Mouse (Mus musculus) kidney, postnatal 0 days (tissue): ENCODE measurements at regions not wholly inside any gene's neighbourhood (a gene's known extent, or its start where the extent isn't known, plus 50 kb on each side); places are given as distances from the start of the nearest gene placed in this dataset.

Experiments
- ATAC-seq: fragments of 200-750 bp; cut with Nextera tagmentation; replicated peaks from 2 replicates; pipeline ENCODE4 v1.8.0; 2017; ENCODE audit warnings: low read depth, moderate number of reproducible peaks, moderate TSS enrichment, moderate library complexity; ENCODE audit not compliant: low FRiP score
- DNase-seq: peaks from one replicate; pipeline ENCODE4 v3.0.0-alpha.2; 2016; ENCODE audit warnings: low spot score
- H3K27ac ChIP-seq: fragments of 300-500 bp; sonication (generic); 2 replicates; pipeline ENCODE4 v1.5.1; 2014; ENCODE audit warnings: mild to moderate bottlenecking
- H3K27me3 ChIP-seq: fragments of 300-500 bp; sonication (generic); 2 replicates; pipeline ENCODE4 v1.6.1; 2014; ENCODE audit warnings: low read length, mixed read lengths; ENCODE audit not compliant: insufficient read depth
- H3K36me3 ChIP-seq: fragments of 300-500 bp; sonication (generic); 2 replicates; pipeline ENCODE4 v1.6.1; 2014; ENCODE audit warnings: low read length, mixed read lengths; ENCODE audit not compliant: insufficient read depth
- H3K4me1 ChIP-seq: fragments of 300-500 bp; sonication (generic); replicated peaks from 2 replicates; pipeline ENCODE4 v1.6.1; 2014; ENCODE audit warnings: antibody characterized with exemption, low read length, mixed read lengths; ENCODE audit not compliant: insufficient read depth
- H3K4me2 ChIP-seq: fragments of 300-500 bp; sonication (generic); 2 replicates; pipeline ENCODE4 v1.6.1; 2014; ENCODE audit warnings: mild to moderate bottlenecking, low read length, moderate library complexity, mixed read lengths
- H3K4me3 ChIP-seq: fragments of 300-500 bp; sonication (generic); replicated peaks from 2 replicates; pipeline ENCODE4 v1.5.1; 2014; ENCODE audit warnings: low read depth, low read length
- H3K9ac ChIP-seq: fragments of 300-500 bp; sonication (generic); 2 replicates; pipeline ENCODE4 v1.6.1; 2014; ENCODE audit warnings: low read depth, low read length
- H3K9me3 ChIP-seq: fragments of 300-500 bp; sonication (generic); replicated peaks from 2 replicates; pipeline ENCODE4 v1.6.1; 2016; ENCODE audit warnings: low read length, inconsistent platforms, mixed read lengths
- CTCF ChIP-seq: IDR thresholded peaks from 2 replicates; pipeline ENCODE4 v1.5.1; 2016; ENCODE audit warnings: antibody characterized with exemption, low read depth, mild to moderate bottlenecking, moderate library complexity
- WGBS: fragments of 180-500 bp; shearing (Covaris S2); extraction: QIAGEN DNeasy Blood & Tissue Kit; methylation state at CpG from one replicate; pipeline ENCODE4 v1.1.7; 2014; 5-methylcytosine and 5-hydroxymethylcytosine counted together

- 0 out of 2 replicates have a peak overlapping the region, but pooled peaks have one; percentile 31 for H3K9ac ChIP-seq
These were observed 78.5 kb upstream of the Med14 start for GRCm38 (mm10) chrX:12840160-12841020.

GRCm38 (mm10) chrX:12839406-12840159 is 77.7 kb upstream of the Med14 start:
- H3K36me3 ChIP-seq: no peaks in the 10 kb centered on the region
- H3K4me1 ChIP-seq: no peaks in the 10 kb centered on the region
- peak; percentile 87 for ATAC-seq
- no peak overlapping the region for H3K9ac ChIP-seq
- no peaks in the 10 kb centered on the region for H3K27me3 ChIP-seq
- peak overlapping the region; percentile 51 for H3K4me2 ChIP-seq
- no peaks in the 10 kb centered on the region for H3K9me3 ChIP-seq
- peak; percentile 78 for TF ChIP-seq CTCF
- 23% methylated on average over 10 of the region's 11 CpGs for WGBS
- peak; percentile 90 for DNase-seq
- H3K4me3 ChIP-seq: peak overlapping the region; percentile 26
- peak overlapping the region; percentile 75 for H3K27ac ChIP-seq

More at GRCm38 (mm10) chrX:12840160-12841020, 78.5 kb upstream of the Med14 start:
- Histone ChIP-seq H3K9me3 (no peaks in the 10 kb centered on the region), H3K4me1 (no peaks in the 10 kb centered on the region), H3K4me3 (peak overlapping the region; percentile 26), H3K4me2 (peak overlapping the region; percentile 51), H3K36me3 (no peaks in the 10 kb centered on the region), H3K27ac (peak overlapping the region; percentile 75), H3K27me3 (no peaks in the 10 kb centered on the region)
- 24% methylated on average over 25 of the region's 25 CpGs for WGBS
- DNase-seq: peak; percentile 83
- no peak for TF ChIP-seq CTCF
- ATAC-seq: peak; percentile 79

- no peaks in the 10 kb centered on the region for H3K4me1 ChIP-seq
- no peaks in the 10 kb centered on the region for H3K9me3 ChIP-seq
- no peak overlapping the region for H3K4me3 ChIP-seq
- DNase-seq (peak; percentile 18), ATAC-seq (no peak)
- no peak for TF ChIP-seq CTCF
- no peak overlapping the region for H3K4me2 ChIP-seq
- H3K27ac ChIP-seq: 0 out of 2 replicates have a peak overlapping the region, but pooled peaks have one; percentile 10
- no peaks in the 10 kb centered on the region for H3K27me3 ChIP-seq
- no peaks in the 10 kb centered on the region for H3K36me3 ChIP-seq
- no peak overlapping the region for H3K9ac ChIP-seq
- 0% methylated on average over 1 of the region's 1 CpGs for WGBS
These were observed 75.9 kb upstream of the Med14 start for GRCm38 (mm10) chrX:12837821-12838220.

GRCm38 (mm10) chrX:12834681-12835080 is 72.8 kb upstream of the Med14 start:
- WGBS: 66% methylated on average over 4 of the region's 4 CpGs
- H3K4me2 ChIP-seq: no peak overlapping the region
- H3K27ac ChIP-seq: no peak overlapping the region
- no peaks in the 10 kb centered on the region for H3K9me3 ChIP-seq
- H3K4me1 ChIP-seq: no peaks in the 10 kb centered on the region
- TF ChIP-seq CTCF: no peak
- DNase-seq (no peak), ATAC-seq (no peak)
- no peak overlapping the region for H3K4me3 ChIP-seq
- no peaks in the 10 kb centered on the region for H3K27me3 ChIP-seq
- no peaks in the 10 kb centered on the region for H3K36me3 ChIP-seq
- H3K9ac ChIP-seq: no peak overlapping the region

- H3K9ac ChIP-seq: no peak overlapping the region
- H3K4me2 ChIP-seq: no peak overlapping the region
- no peak overlapping the region for H3K4me3 ChIP-seq
- no peaks in the 10 kb centered on the region for H3K27me3 ChIP-seq
- no peaks in the 10 kb centered on the region for H3K36me3 ChIP-seq
- DNase-seq (no peak), ATAC-seq (no peak)
- TF ChIP-seq CTCF: no peak
- 83% methylated on average over 2 of the region's 2 CpGs for WGBS
- no peaks in the 10 kb centered on the region for H3K9me3 ChIP-seq
- H3K4me1 ChIP-seq: no peaks in the 10 kb centered on the region
- H3K27ac ChIP-seq: no peak overlapping the region
These were observed 70.8 kb upstream of the Med14 start for GRCm38 (mm10) chrX:12832709-12833108.

GRCm38 (mm10) chrX:12829165-12829564 is 67.3 kb upstream of the Med14 start:
- Histone ChIP-seq H3K4me2 (no peak overlapping the region), H3K27me3 (no peaks in the 10 kb centered on the region), H3K4me1 (no peaks in the 10 kb centered on the region), H3K4me3 (no peak overlapping the region), H3K9ac (no peak overlapping the region), H3K36me3 (no peaks in the 10 kb centered on the region), H3K27ac (no peak overlapping the region), H3K9me3 (no peaks in the 10 kb centered on the region)
- DNase-seq (no peak), ATAC-seq (no peak)
- TF ChIP-seq CTCF: no peak
- WGBS: 77% methylated on average over 3 of the region's 3 CpGs
